Mouse (Mus musculus) intestine, postnatal 0 days (tissue): Measurements from ENCODE around the gene Zfp365. TPM values are rescaled to one million over a fixed set of nuclear protein-coding genes. Genes with fewer than 3 reads are reported as not detected.

Source experiments
- ATAC-seq: fragments of 200-750 bp; cut with Nextera tagmentation; 2 replicates; pipeline ENCODE4 v1.8.0; 2017; ENCODE audit warnings: mild to moderate bottlenecking, moderate TSS enrichment, moderate library complexity
- H3K27ac ChIP-seq: fragments of 300-500 bp; sonication (generic); 2 replicates; pipeline ENCODE4 v1.5.1; 2014; ENCODE audit warnings: mild to moderate bottlenecking, low read depth, low read length, moderate library complexity
- H3K27me3 ChIP-seq: fragments of 300-500 bp; sonication (generic); replicated peaks from 2 replicates; pipeline ENCODE4 v1.6.1; 2014; ENCODE audit warnings: low read length, mixed read lengths; ENCODE audit not compliant: control insufficient read depth, insufficient read depth
- H3K36me3 ChIP-seq: fragments of 300-500 bp; sonication (generic); 2 replicates; pipeline ENCODE4 v1.6.1; 2014; ENCODE audit warnings: mild to moderate bottlenecking, moderate library complexity; ENCODE audit not compliant: control insufficient read depth, insufficient read depth
- H3K4me1 ChIP-seq: fragments of 300-500 bp; sonication (generic); replicated peaks from 2 replicates; pipeline ENCODE4 v1.6.1; 2014; ENCODE audit warnings: antibody characterized with exemption, low read length, mixed read lengths; ENCODE audit not compliant: control insufficient read depth, insufficient read depth
- H3K4me2 ChIP-seq: fragments of 300-500 bp; sonication (generic); replicated peaks from 2 replicates; pipeline ENCODE4 v1.6.1; 2014; ENCODE audit warnings: low read depth, mild to moderate bottlenecking, moderate library complexity
- H3K4me3 ChIP-seq: fragments of 300-500 bp; sonication (generic); 2 replicates; pipeline ENCODE4 v1.5.1; 2014; ENCODE audit warnings: low read depth, low read length
- H3K9ac ChIP-seq: fragments of 300-500 bp; sonication (generic); 2 replicates; pipeline ENCODE4 v1.6.1; 2014; ENCODE audit warnings: mild to moderate bottlenecking, low read depth, low read length
- H3K9me3 ChIP-seq: fragments of 300-500 bp; sonication (generic); 2 replicates; pipeline ENCODE4 v1.6.1; 2016; ENCODE audit warnings: mixed run types; ENCODE audit not compliant: control insufficient read depth
- CTCF ChIP-seq: sonication (generic); IDR thresholded peaks from 2 replicates; pipeline ENCODE4 v1.5.1; 2016; ENCODE audit warnings: low read depth, mild to moderate bottlenecking, control low read depth, antibody characterized with exemption, moderate library complexity
- WGBS: fragments of 180-500 bp; shearing (Covaris S2); extraction: QIAGEN DNeasy Blood & Tissue Kit; methylation state at CpG from one replicate; pipeline ENCODE4 v1.1.7; 2014; 5-methylcytosine and 5-hydroxymethylcytosine counted together
- polyA plus RNA-seq: library from polyadenylated mRNA; unstranded; fragments of >200 nt; fragmentation: Nextera tagmentation; extraction: Ambion mirVana; gene quantifications from 2 replicates; pipeline ENCODE4 v1.2.1, GENCODE M21; 2015

The Zfp365 gene
- polyA plus RNA-seq, 1 experiment from 2014 or later = 0.47 TPM

- Histone ChIP-seq H3K4me2 (no peak overlapping the region), H3K9ac (no peak overlapping the region), H3K27ac (no peak overlapping the region), H3K4me3 (no peak overlapping the region), H3K4me1 (no peaks in the 10 kb centered on the region), H3K9me3 (no peaks in the 10 kb centered on the region), H3K36me3 (no peaks in the 10 kb centered on the region), H3K27me3 (no peaks in the 10 kb centered on the region)
- ATAC-seq = no peak
- no peak for TF ChIP-seq CTCF
- WGBS = 74% methylated on average over 6 of the region's 6 CpGs
Observed at GRCm38 (mm10) chr10:67891126-67891525, 21.3 kb downstream of the Zfp365 start.

- H3K4me3 ChIP-seq = no peak overlapping the region
- no peak for ATAC-seq
- H3K27me3 ChIP-seq = no peaks in the 10 kb centered on the region
- H3K36me3 ChIP-seq = no peaks in the 10 kb centered on the region
- H3K4me1 ChIP-seq = no peaks in the 10 kb centered on the region
- no peak overlapping the region for H3K27ac ChIP-seq
- no peak for TF ChIP-seq CTCF
- H3K9ac ChIP-seq = no peak overlapping the region
- H3K9me3 ChIP-seq = no peaks in the 10 kb centered on the region
- WGBS = 89% methylated on average over 10 of the region's 10 CpGs
- H3K4me2 ChIP-seq = no peak overlapping the region
Observed at GRCm38 (mm10) chr10:67887971-67888370, 24.5 kb downstream of the Zfp365 start.

- ATAC-seq = no peak
- H3K27me3 ChIP-seq = no peaks in the 10 kb centered on the region
- no peak overlapping the region for H3K4me2 ChIP-seq
- 77% methylated on average over 4 of the region's 4 CpGs for WGBS
- no peak overlapping the region for H3K27ac ChIP-seq
- H3K4me3 ChIP-seq = no peak overlapping the region
- H3K36me3 ChIP-seq = no peaks in the 10 kb centered on the region
- H3K4me1 ChIP-seq = no peaks in the 10 kb centered on the region
- no peaks in the 10 kb centered on the region for H3K9me3 ChIP-seq
- TF ChIP-seq CTCF = no peak
- H3K9ac ChIP-seq = no peak overlapping the region
Observed at GRCm38 (mm10) chr10:67880692-67881091, 31.8 kb downstream of the Zfp365 start.

- Histone ChIP-seq H3K4me2 (no peak overlapping the region), H3K9ac (no peak overlapping the region), H3K4me1 (no peaks in the 10 kb centered on the region), H3K9me3 (no peaks in the 10 kb centered on the region), H3K27ac (no peak overlapping the region), H3K4me3 (no peak overlapping the region), H3K36me3 (no peaks in the 10 kb centered on the region), H3K27me3 (no peaks in the 10 kb centered on the region)
- peak; percentile 87 for TF ChIP-seq CTCF
- no peak for ATAC-seq
- WGBS = 10% methylated on average over 2 of the region's 2 CpGs
Observed at GRCm38 (mm10) chr10:67871811-67872210, 40.7 kb downstream of the Zfp365 start.

GRCm38 (mm10) chr10:67868234-67868633, 44.2 kb downstream of the Zfp365 start:
- H3K27me3 ChIP-seq = no peaks in the 10 kb centered on the region
- no peak overlapping the region for H3K27ac ChIP-seq
- H3K4me2 ChIP-seq = no peak overlapping the region
- 64% methylated on average over 3 of the region's 3 CpGs for WGBS
- no peaks in the 10 kb centered on the region for H3K4me1 ChIP-seq
- no peaks in the 10 kb centered on the region for H3K36me3 ChIP-seq
- H3K9me3 ChIP-seq = no peaks in the 10 kb centered on the region
- ATAC-seq = no peak
- no peak overlapping the region for H3K9ac ChIP-seq
- H3K4me3 ChIP-seq = no peak overlapping the region
- TF ChIP-seq CTCF = no peak

- Histone ChIP-seq H3K4me3 (no peak overlapping the region), H3K27me3 (no peaks in the 10 kb centered on the region), H3K9ac (no peak overlapping the region), H3K4me1 (no peaks in the 10 kb centered on the region), H3K36me3 (no peaks in the 10 kb centered on the region), H3K9me3 (no peaks in the 10 kb centered on the region), H3K4me2 (no peak overlapping the region), H3K27ac (no peak overlapping the region)
- WGBS = 90% methylated on average over 6 of the region's 6 CpGs
- no peak for TF ChIP-seq CTCF
- ATAC-seq = no peak
Observed at GRCm38 (mm10) chr10:67865841-67866240, 46.6 kb downstream of the Zfp365 start.

GRCm38 (mm10) chr10:67865063-67865462, 47.4 kb downstream of the Zfp365 start:
- no peaks in the 10 kb centered on the region for H3K36me3 ChIP-seq
- WGBS = 79% methylated on average over 3 of the region's 3 CpGs

More at GRCm38 (mm10) chr10:67865063-67865462, 47.4 kb downstream of the Zfp365 start:
- no peaks in the 10 kb centered on the region for H3K27me3 ChIP-seq
- no peak for ATAC-seq
- TF ChIP-seq CTCF = no peak
- H3K4me2 ChIP-seq = no peak overlapping the region
- H3K9ac ChIP-seq = no peak overlapping the region
- H3K4me1 ChIP-seq = no peaks in the 10 kb centered on the region
- no peaks in the 10 kb centered on the region for H3K9me3 ChIP-seq
- no peak overlapping the region for H3K4me3 ChIP-seq
- H3K27ac ChIP-seq = no peak overlapping the region
